Mouse (Mus musculus) heart, adult 2 months (tissue): ENCODE data around the gene Hexa. TPM values are rescaled to one million over a fixed set of nuclear protein-coding genes. Genes with fewer than 3 reads are reported as not detected.
A peak's percentile ranks its signal among the peaks of the same experiment; 100 is the strongest.

Experiments
- DNase-seq, 2 experiments: peaks; one replicate each; pipeline ENCODE4 v3.0.0; 2021
- H3K27ac ChIP-seq: fragments of 200-600 bp; 2 replicates; pipeline ENCODE4 v1.8.1; 2022
- H3K27me3 ChIP-seq: fragments of 200-500 bp; 2 replicates; pipeline ENCODE4 v1.6.1; 2012; ENCODE audit warnings: mild to moderate bottlenecking, low read length, inconsistent platforms, mixed read lengths; ENCODE audit not compliant: control insufficient read depth, insufficient read depth
- H3K36me3 ChIP-seq: fragments of 200-500 bp; 2 replicates; pipeline ENCODE4 v1.6.1; 2012; ENCODE audit warnings: low read length, inconsistent platforms; ENCODE audit not compliant: control insufficient read depth, insufficient read depth
- H3K4me1 ChIP-seq: fragments of 200-500 bp; 2 replicates; pipeline ENCODE4 v1.6.1; 2011; ENCODE audit warnings: low read length; ENCODE audit not compliant: control insufficient read depth, insufficient read depth
- H3K4me3 ChIP-seq: fragments of 200-600 bp; 2 replicates; pipeline ENCODE4 v1.8.1; 2022
- H3K79me2 ChIP-seq: fragments of 200-500 bp; replicated peaks from 2 replicates; pipeline ENCODE4 v1.6.1; 2012; ENCODE audit warnings: mild to moderate bottlenecking, inconsistent platforms, low read length, moderate library complexity, mixed read lengths; ENCODE audit not compliant: control insufficient read depth, insufficient read depth
- H3K9ac ChIP-seq: fragments of 200-500 bp; 2 replicates; pipeline ENCODE4 v1.6.1; 2012; ENCODE audit warnings: low read depth, mild to moderate bottlenecking, control low read depth, inconsistent platforms, low read length, mixed read lengths
- CTCF ChIP-seq: fragments of 200-600 bp; IDR thresholded peaks from 2 replicates; pipeline ENCODE4 v1.8.1; 2022; ENCODE audit warnings: antibody characterized with exemption, mild to moderate bottlenecking, moderate library complexity
- EP300 ChIP-seq: fragments of 200-500 bp; IDR thresholded peaks from 2 replicates; pipeline ENCODE4 v1.6.1; 2011; ENCODE audit warnings: low read depth, low read length, control low read depth; ENCODE audit not compliant: insufficient read depth
- POLR2A ChIP-seq: fragments of 200-500 bp; IDR thresholded peaks from 2 replicates; pipeline ENCODE4 v1.6.1; 2011; ENCODE audit warnings: mild to moderate bottlenecking, low read depth, low read length, control low read depth; ENCODE audit not compliant: insufficient read depth
- WGBS: fragments of 180-500 bp; shearing (Covaris S2); methylation state at CpG from one replicate; pipeline ENCODE4 v1.1.7; 2018; 5-methylcytosine and 5-hydroxymethylcytosine counted together
- intact Hi-C: fragments of 180-260 bp; cut with DNase I; formaldehyde crosslinking; loops from one replicate; pipeline ENCODE4 v1.15.1; 2025
- polyA plus RNA-seq: library from polyadenylated mRNA; depleted of rRNA; stranded (reverse); fragments of >200 nt; gene quantifications from 2 replicates; pipeline ENCODE4 v1.2.3, GENCODE M21; 2012
- total RNA-seq, 2 experiments: library from RNA; stranded (reverse); gene quantifications; 2 replicates each; pipeline ENCODE4 v1.2.3; 2021

Hexa gene
- total and polyA plus RNA-seq, 3 experiments, result 46.9 to 51.7 (median 50.6) TPM

DNA sequence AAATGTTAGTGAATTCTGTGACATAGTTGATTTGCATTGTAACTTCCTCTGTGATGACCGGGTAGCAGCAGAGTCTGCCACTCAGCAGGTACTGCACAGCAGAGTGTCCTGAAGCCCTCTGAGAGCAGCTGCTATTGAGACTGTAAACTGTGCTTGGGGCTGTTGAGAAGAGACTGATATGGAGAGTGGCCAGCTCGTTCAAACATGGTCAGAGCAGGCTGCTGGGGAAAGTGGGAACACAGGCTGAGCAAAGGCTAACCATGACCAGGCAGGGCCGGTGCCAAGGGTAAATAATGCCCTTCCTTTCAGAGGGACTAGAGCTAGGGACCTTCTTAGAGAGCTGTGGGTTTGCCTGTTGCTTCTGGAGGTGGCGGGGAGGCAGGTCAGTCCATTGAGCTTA is 14.4 kb downstream of the Hexa start:
- no peak overlapping the region for H3K4me3 ChIP-seq
- no peak overlapping the region for H3K9ac ChIP-seq
- H3K27me3 ChIP-seq, result no peaks in the 10 kb centered on the region
- WGBS, result 66% methylated on average over 4 of the region's 4 CpGs
- DNase-seq, result no peak
- no peak for TF ChIP-seq CTCF
- TF ChIP-seq EP300, result no peak
- TF ChIP-seq POLR2A, result no peak
- intact Hi-C loops, result loop anchor here (5.0 kb wide), 1 partner anchor 66 kb away; the partner anchor contains the start of gene Arih1
- no peaks in the 10 kb centered on the region; the same call in 1 of the 2 replicates for H3K36me3 ChIP-seq
- peaks cover 13% of the 10 kb centered on the region for H3K4me1 ChIP-seq
- H3K27ac ChIP-seq, result no peak overlapping the region
- 0 out of 2 replicates have a peak, but pooled peaks cover 1% of the 10 kb centered on the region for H3K79me2 ChIP-seq

DNA sequence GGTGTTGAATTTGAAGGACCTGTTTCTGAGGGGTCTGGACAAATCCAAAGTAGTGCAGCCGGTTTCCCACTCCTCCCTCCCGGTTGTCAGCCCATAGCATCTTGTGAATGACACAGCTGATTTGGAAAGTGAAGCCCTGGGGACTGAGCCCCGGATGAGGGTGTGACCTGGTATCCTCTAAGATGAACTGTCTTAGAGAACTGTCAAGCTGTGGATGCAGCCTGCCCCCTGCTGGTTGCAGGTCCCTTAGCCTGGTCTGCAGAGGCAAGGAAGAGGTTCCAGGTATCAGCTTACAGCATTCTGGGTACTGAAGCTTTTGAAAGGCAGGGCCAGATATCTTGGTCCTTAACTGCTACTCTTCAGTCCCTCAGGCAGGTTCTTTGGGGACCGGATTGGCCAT is 26.3 kb downstream of the Hexa start:
- Histone ChIP-seq H3K79me2 (no peaks in the 10 kb centered on the region), H3K4me1 (peaks cover 2% of the 10 kb centered on the region; the same call in 1 of the 2 replicates), H3K27me3 (no peaks in the 10 kb centered on the region), H3K27ac (no peak overlapping the region), H3K36me3 (no peaks in the 10 kb centered on the region), H3K4me3 (no peak overlapping the region), H3K9ac (no peak overlapping the region)
- peak; percentile 81 to 85 for DNase-seq
- WGBS, result 16% methylated on average over 4 of the region's 4 CpGs
- TF ChIP-seq POLR2A, result no peak
- TF ChIP-seq EP300, result peak; percentile 66; the same call in 1 of the 2 replicates
- TF ChIP-seq CTCF, result peak; percentile 96
- intact Hi-C loops, result loop anchor here (5.0 kb wide), 3 partner anchors 78 to 228 kb away; partner anchors contain the start of gene Arih1

DNA sequence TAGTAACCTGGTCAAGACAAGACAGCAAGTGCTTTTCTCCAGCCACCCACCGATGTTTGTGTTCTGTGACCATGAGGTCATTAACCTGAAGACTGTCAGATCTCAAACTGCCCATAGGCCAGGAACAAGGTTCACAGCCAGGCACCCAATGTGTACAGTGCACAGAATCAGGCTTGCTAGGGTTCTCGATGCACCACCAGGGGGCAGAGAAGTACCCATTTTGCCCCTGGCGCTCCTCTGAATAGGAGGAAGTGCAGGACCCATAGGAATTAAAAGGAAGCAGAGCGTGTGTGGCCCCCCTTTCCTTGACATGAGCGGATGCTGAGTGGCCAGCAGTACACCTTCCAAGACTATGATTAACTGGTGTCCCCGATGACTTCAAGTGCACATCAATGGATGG is 27.8 kb downstream of the Hexa start:
- no peaks in the 10 kb centered on the region for H3K36me3 ChIP-seq
- no peak for TF ChIP-seq POLR2A
- peak; percentile 79 for TF ChIP-seq CTCF
- peak; percentile 70; the same call in 1 of the 2 replicates for TF ChIP-seq EP300
- H3K9ac ChIP-seq, result no peak overlapping the region
- H3K79me2 ChIP-seq, result no peaks in the 10 kb centered on the region
- H3K4me3 ChIP-seq, result no peak overlapping the region
- peak; percentile 57 to 66 for DNase-seq
- WGBS, result 11% methylated on average over 6 of the region's 6 CpGs
- H3K4me1 ChIP-seq, result peaks cover 2% of the 10 kb centered on the region; the same call in 1 of the 2 replicates
- intact Hi-C loops, result loop anchor here (1.0 to 5.0 kb wide), 4 partner anchors 18 to 230 kb away; partner anchors contain the start of gene Arih1
- no peaks in the 10 kb centered on the region for H3K27me3 ChIP-seq
- no peak overlapping the region for H3K27ac ChIP-seq

DNA sequence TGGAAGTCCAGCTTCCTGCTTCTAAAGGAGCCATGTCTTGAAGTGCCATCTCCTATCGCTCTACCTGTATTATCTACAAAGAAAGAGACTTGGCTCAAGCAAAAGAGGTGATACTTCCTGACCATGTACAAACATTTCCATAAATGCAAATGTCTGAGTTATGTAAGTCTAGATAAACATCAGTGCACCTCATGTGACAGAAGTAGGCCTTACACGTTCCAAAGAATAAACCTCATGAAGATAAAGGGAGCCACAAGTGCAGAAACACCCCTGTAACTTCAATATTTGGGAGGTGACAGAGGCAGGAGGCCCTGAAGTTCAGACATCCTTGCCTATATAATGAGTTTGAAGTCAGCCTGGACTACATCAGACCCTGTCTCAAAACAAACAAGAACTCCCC is 32.5 kb downstream of the Hexa start:
- H3K4me1 ChIP-seq, result peaks cover 2% of the 10 kb centered on the region; the same call in 1 of the 2 replicates
- no peak overlapping the region for H3K9ac ChIP-seq
- no peaks in the 10 kb centered on the region for H3K27me3 ChIP-seq
- no peak for DNase-seq
- H3K4me3 ChIP-seq, result no peak overlapping the region
- TF ChIP-seq POLR2A (no peak), EP300 (no peak), CTCF (no peak)
- 72% methylated on average over 2 of the region's 2 CpGs for WGBS
- H3K79me2 ChIP-seq, result no peaks in the 10 kb centered on the region
- intact Hi-C loops, result no loop called here
- no peaks in the 10 kb centered on the region for H3K36me3 ChIP-seq
- no peak overlapping the region for H3K27ac ChIP-seq

DNA sequence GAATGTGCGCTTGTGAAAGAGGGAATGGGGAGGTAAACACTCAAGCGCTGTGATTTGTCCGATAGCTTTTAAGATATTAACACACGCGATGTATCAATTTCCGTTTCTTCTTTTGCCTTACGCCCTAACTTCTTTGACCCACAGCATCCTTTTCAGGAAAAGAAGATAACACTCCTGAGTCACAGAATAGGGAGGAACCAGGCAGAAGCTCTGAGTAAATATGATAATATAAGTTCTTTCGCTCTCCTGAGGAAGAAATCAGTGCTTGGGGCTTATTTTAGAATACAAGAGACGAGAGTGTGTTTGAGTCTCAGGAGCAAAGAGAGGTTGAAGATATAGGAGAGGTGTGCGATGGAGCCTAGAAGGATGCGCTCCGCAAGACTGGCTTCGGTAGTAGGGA is 38.1 kb downstream of the Hexa start:
- H3K27ac ChIP-seq, result no peak overlapping the region
- 6% methylated on average over 13 of the region's 13 CpGs for WGBS
- TF ChIP-seq EP300 (no peak), POLR2A (no peak), CTCF (no peak)
- DNase-seq, result no peak
- H3K4me1 ChIP-seq, result no peaks in the 10 kb centered on the region
- H3K27me3 ChIP-seq, result peaks cover 2% of the 10 kb centered on the region; the same call in 1 of the 2 replicates
- no peak overlapping the region; the same call in 1 of the 2 replicates for H3K4me3 ChIP-seq
- H3K36me3 ChIP-seq, result no peaks in the 10 kb centered on the region
- no peak overlapping the region for H3K9ac ChIP-seq
- no peaks in the 10 kb centered on the region for H3K79me2 ChIP-seq
- intact Hi-C loops, result no loop called here

DNA sequence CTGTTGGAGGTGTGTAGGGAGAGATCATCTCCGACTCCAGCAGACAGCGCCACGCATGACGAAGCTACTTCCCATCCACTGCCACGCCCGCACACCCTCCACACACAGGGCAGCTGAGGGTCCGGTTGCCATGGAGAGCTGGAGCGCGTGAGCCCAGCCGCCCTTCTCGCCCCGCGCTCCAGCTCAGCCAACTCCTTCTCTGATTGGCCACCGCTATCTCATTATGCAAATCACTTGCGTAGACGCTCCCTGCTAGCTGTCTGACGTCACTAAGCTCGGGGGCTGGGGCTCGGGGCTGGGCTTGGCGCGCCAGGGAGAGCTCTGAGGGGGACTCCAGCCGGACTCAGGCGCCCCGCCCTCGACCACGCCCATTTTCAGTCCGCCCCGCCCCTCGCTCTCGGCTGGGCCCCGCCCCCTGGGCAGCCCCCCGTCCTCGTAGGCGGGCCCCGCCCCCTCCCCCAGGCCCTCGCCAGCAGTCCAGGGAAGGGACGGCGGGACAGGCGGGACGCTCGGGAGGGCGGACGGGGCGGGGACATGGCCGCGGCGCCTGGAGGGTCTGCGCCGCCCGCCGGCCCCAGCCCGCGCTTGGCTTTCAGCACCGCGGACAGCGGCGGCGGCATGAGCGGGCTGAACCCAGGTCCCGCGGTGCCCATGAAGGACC is 38.6 kb downstream of the Hexa start, which contains the start of gene Celf6:
Celf6 (plus strand) TSS at position 74 of the 661 bp plus-strand sequence.
- intact Hi-C loops, result no loop called here
- TF ChIP-seq EP300 (no peak), POLR2A (no peak), CTCF (no peak)
- Histone ChIP-seq H3K27ac (no peak within 1 kb of the TSS), H3K79me2 (no peaks in the 10 kb centered on the region), H3K27me3 (peaks cover 2% of the 10 kb centered on the region; the same call in 1 of the 2 replicates), H3K36me3 (no peaks in the 10 kb centered on the region), H3K4me3 (peak within 1 kb of the TSS; percentile 41), H3K4me1 (no peaks in the 10 kb centered on the region), H3K9ac (no peak within 1 kb of the TSS)
- peak; percentile 72 to 75 for DNase-seq
- 1% methylated on average over 58 of the region's 61 CpGs for WGBS
